Mouse (Mus musculus) liver, embryonic 15.5 days (tissue): ENCODE measurements around the gene Cyp27a1. TPM values are rescaled to one million over a fixed set of nuclear protein-coding genes. Genes with fewer than 3 reads are reported as not detected.

Source experiments
- ATAC-seq: fragments of 200-750 bp; cut with Nextera tagmentation; 2 replicates; pipeline ENCODE4 v1.8.0; 2017; ENCODE audit warnings: moderate number of reproducible peaks, mild to moderate bottlenecking, moderate library complexity; ENCODE audit not compliant: insufficient read depth
- H3K27ac ChIP-seq: fragments of 300-500 bp; sonication (generic); replicated peaks from 2 replicates; pipeline ENCODE4 v1.5.1; 2015; ENCODE audit warnings: mild to moderate bottlenecking, inconsistent platforms
- H3K27me3 ChIP-seq: fragments of 300-500 bp; sonication (generic); 2 replicates; pipeline ENCODE4 v1.6.1; 2015; ENCODE audit warnings: mild to moderate bottlenecking, inconsistent platforms
- H3K36me3 ChIP-seq: fragments of 300-500 bp; sonication (generic); replicated peaks from 2 replicates; pipeline ENCODE4 v1.6.1; 2015; ENCODE audit warnings: moderate library complexity, mild to moderate bottlenecking, inconsistent platforms
- H3K4me1 ChIP-seq: fragments of 300-500 bp; sonication (generic); replicated peaks from 2 replicates; pipeline ENCODE4 v1.6.1; 2015; ENCODE audit warnings: inconsistent platforms
- H3K4me2 ChIP-seq: fragments of 300-500 bp; sonication (generic); 2 replicates; pipeline ENCODE4 v1.6.1; 2015; ENCODE audit warnings: moderate library complexity, mild to moderate bottlenecking, inconsistent platforms
- H3K4me3 ChIP-seq: fragments of 300-500 bp; sonication (generic); replicated peaks from 2 replicates; pipeline ENCODE4 v1.5.1; 2015; ENCODE audit warnings: mild to moderate bottlenecking, inconsistent platforms
- H3K9ac ChIP-seq: fragments of 300-500 bp; sonication (generic); 2 replicates; pipeline ENCODE4 v1.6.1; 2015; ENCODE audit warnings: moderate library complexity, mild to moderate bottlenecking, inconsistent platforms
- H3K9me3 ChIP-seq: fragments of 300-500 bp; sonication (generic); replicated peaks from 2 replicates; pipeline ENCODE4 v1.6.1; 2016; ENCODE audit warnings: inconsistent platforms
- WGBS: fragments of 180-500 bp; shearing (Covaris S2); methylation state at CpG from one replicate; pipeline ENCODE4 v1.1.7; 2015; ENCODE audit warnings: mixed read lengths; ENCODE audit not compliant: insufficient replicate concordance; 5-methylcytosine and 5-hydroxymethylcytosine counted together
- polyA plus RNA-seq: library from polyadenylated mRNA; unstranded; fragments of >200 nt; fragmentation: Nextera tagmentation; extraction: Ambion mirVana; gene quantifications from 2 replicates; pipeline ENCODE4 v1.2.1, GENCODE M21; 2015

Cyp27a1 gene
- polyA plus RNA-seq, 1 experiment from 2014 or later: 5.8 TPM

GRCm38 (mm10) chr1:74749301-74749700 is 35.9 kb downstream of the Cyp27a1 start:
- Histone ChIP-seq H3K27me3 (peaks cover 18% of the 10 kb centered on the region), H3K4me3 (no peak overlapping the region), H3K27ac (no peak overlapping the region), H3K9ac (no peak overlapping the region), H3K36me3 (no peaks in the 10 kb centered on the region), H3K9me3 (no peaks in the 10 kb centered on the region), H3K4me1 (peaks cover 4% of the 10 kb centered on the region; the same call in 1 of the 2 replicates), H3K4me2 (no peak overlapping the region)
- 52% methylated on average over 7 of the region's 7 CpGs for WGBS
- ATAC-seq: no peak

- no peak for ATAC-seq
- peaks cover 18% of the 10 kb centered on the region for H3K27me3 ChIP-seq
- no peak overlapping the region for H3K4me3 ChIP-seq
- peaks cover 4% of the 10 kb centered on the region; the same call in 1 of the 2 replicates for H3K4me1 ChIP-seq
- no peak overlapping the region for H3K4me2 ChIP-seq
- no peak overlapping the region for H3K27ac ChIP-seq
- no peak overlapping the region for H3K9ac ChIP-seq
- H3K9me3 ChIP-seq: no peaks in the 10 kb centered on the region
- 55% methylated on average over 4 of the region's 4 CpGs for WGBS
- H3K36me3 ChIP-seq: no peaks in the 10 kb centered on the region
Observed at GRCm38 (mm10) chr1:74750683-74751082, 37.3 kb downstream of the Cyp27a1 start.

GRCm38 (mm10) chr1:74752150-74752549 is 38.8 kb downstream of the Cyp27a1 start:
- Histone ChIP-seq H3K9me3 (no peaks in the 10 kb centered on the region), H3K4me2 (no peak overlapping the region), H3K36me3 (no peaks in the 10 kb centered on the region), H3K27ac (no peak overlapping the region), H3K4me3 (no peak overlapping the region), H3K4me1 (peaks cover 4% of the 10 kb centered on the region; the same call in 1 of the 2 replicates), H3K27me3 (peaks cover 18% of the 10 kb centered on the region), H3K9ac (no peak overlapping the region)
- ATAC-seq: no peak
- WGBS: 64% methylated on average over 8 of the region's 8 CpGs

GRCm38 (mm10) chr1:74752833-74753232 is 39.5 kb downstream of the Cyp27a1 start:
- no peak overlapping the region for H3K4me3 ChIP-seq
- H3K9ac ChIP-seq: no peak overlapping the region
- H3K36me3 ChIP-seq: no peaks in the 10 kb centered on the region
- no peaks in the 10 kb centered on the region for H3K9me3 ChIP-seq
- H3K27me3 ChIP-seq: peaks cover 18% of the 10 kb centered on the region
- WGBS: 69% methylated on average over 3 of the region's 3 CpGs
- no peak for ATAC-seq
- peaks cover 4% of the 10 kb centered on the region; the same call in 1 of the 2 replicates for H3K4me1 ChIP-seq
- H3K27ac ChIP-seq: no peak overlapping the region
- H3K4me2 ChIP-seq: no peak overlapping the region

- Histone ChIP-seq H3K36me3 (no peaks in the 10 kb centered on the region), H3K4me2 (no peak overlapping the region), H3K27ac (no peak overlapping the region), H3K4me1 (peaks cover 4% of the 10 kb centered on the region; the same call in 1 of the 2 replicates), H3K9me3 (no peaks in the 10 kb centered on the region), H3K9ac (no peak overlapping the region), H3K4me3 (no peak overlapping the region), H3K27me3 (peaks cover 13% of the 10 kb centered on the region)
- WGBS: 58% methylated on average over 8 of the region's 8 CpGs
- ATAC-seq: no peak
Observed at GRCm38 (mm10) chr1:74753266-74753974, 40.0 kb downstream of the Cyp27a1 start.

- Histone ChIP-seq H3K36me3 (no peaks in the 10 kb centered on the region), H3K27me3 (peaks cover 4% of the 10 kb centered on the region)
- no peak for ATAC-seq
Observed at GRCm38 (mm10) chr1:74754175-74754785, 40.9 kb downstream of the Cyp27a1 start.

GRCm38 (mm10) chr1:74759773-74760172 is 46.4 kb downstream of the Cyp27a1 start:
- Histone ChIP-seq H3K27me3 (peaks cover 16% of the 10 kb centered on the region), H3K9ac (no peak overlapping the region), H3K27ac (no peak overlapping the region), H3K9me3 (no peaks in the 10 kb centered on the region), H3K4me3 (no peak overlapping the region), H3K4me1 (no peaks in the 10 kb centered on the region), H3K36me3 (no peaks in the 10 kb centered on the region), H3K4me2 (no peak overlapping the region)
- ATAC-seq: no peak
- WGBS: 18% methylated on average over 4 of the region's 4 CpGs

More at GRCm38 (mm10) chr1:74754175-74754785, 40.9 kb downstream of the Cyp27a1 start:
- WGBS: 54% methylated on average over 5 of the region's 5 CpGs
- H3K4me2 ChIP-seq: no peak overlapping the region
- H3K4me1 ChIP-seq: no peaks in the 10 kb centered on the region
- H3K4me3 ChIP-seq: no peak overlapping the region
- H3K9me3 ChIP-seq: no peaks in the 10 kb centered on the region
- no peak overlapping the region for H3K9ac ChIP-seq
- H3K27ac ChIP-seq: no peak overlapping the region

GRCm38 (mm10) chr1:74763081-74763480 is 49.7 kb downstream of the Cyp27a1 start:
- WGBS: 3% methylated on average over 6 of the region's 6 CpGs
- ATAC-seq: no peak
- peaks cover 38% of the 10 kb centered on the region for H3K27me3 ChIP-seq

GRCm38 (mm10) chr1:74770727-74771466 is 57.5 kb downstream of the Cyp27a1 start:
- Histone ChIP-seq H3K4me1 (peaks cover 7% of the 10 kb centered on the region), H3K4me3 (no peak overlapping the region), H3K9ac (no peak overlapping the region)

More at GRCm38 (mm10) chr1:74763081-74763480, 49.7 kb downstream of the Cyp27a1 start:
- Histone ChIP-seq H3K4me3 (no peak overlapping the region), H3K36me3 (no peaks in the 10 kb centered on the region), H3K4me1 (no peaks in the 10 kb centered on the region), H3K27ac (no peak overlapping the region), H3K4me2 (no peak overlapping the region), H3K9me3 (no peaks in the 10 kb centered on the region), H3K9ac (no peak overlapping the region)

GRCm38 (mm10) chr1:74771467-74771844 is 58.1 kb downstream of the Cyp27a1 start:
- Histone ChIP-seq H3K4me2 (peak overlapping the region; percentile 54), H3K27me3 (peaks cover 99% of the 10 kb centered on the region), H3K4me1 (peaks cover 7% of the 10 kb centered on the region), H3K9ac (no peak overlapping the region), H3K4me3 (peak overlapping the region; percentile 33), H3K27ac (no peak overlapping the region), H3K9me3 (no peaks in the 10 kb centered on the region), H3K36me3 (no peaks in the 10 kb centered on the region)
- no peak for ATAC-seq
- 2% methylated on average over 23 of the region's 26 CpGs for WGBS

More at GRCm38 (mm10) chr1:74770727-74771466, 57.5 kb downstream of the Cyp27a1 start:
- Histone ChIP-seq H3K9me3 (no peaks in the 10 kb centered on the region), H3K36me3 (no peaks in the 10 kb centered on the region), H3K27ac (no peak overlapping the region), H3K4me2 (peak overlapping the region; percentile 54), H3K27me3 (peaks cover 94% of the 10 kb centered on the region)
- ATAC-seq: no peak
- 2% methylated on average over 35 of the region's 35 CpGs for WGBS

- Histone ChIP-seq H3K27me3 (peaks cover 99% of the 10 kb centered on the region), H3K9ac (no peak within 1 kb of the TSS), H3K27ac (no peak within 1 kb of the TSS), H3K4me3 (peak within 1 kb of the TSS; percentile 33), H3K9me3 (no peaks in the 10 kb centered on the region), H3K36me3 (no peaks in the 10 kb centered on the region), H3K4me1 (peaks cover 7% of the 10 kb centered on the region), H3K4me2 (peak within 1 kb of the TSS; percentile 54)
- no peak for ATAC-seq
- WGBS: 0% methylated on average over 2 of the region's 8 CpGs
Observed at GRCm38 (mm10) chr1:74771845-74771930, 58.3 kb downstream of the Cyp27a1 start, which contains the start of gene Wnt6. TSS of gene Wnt6 (plus strand) at chr1:74771892.
